Mouse (Mus musculus): ENCODE results near the gene Top2a.

- TF ChIP-seq CTCF (IDR thresholded peaks at IDR 0.05; ENCODE audit: control insufficient read depth, insufficient read depth, low read length) (no peak), POLR2A (IDR thresholded peaks at IDR 0.05; ENCODE audit: borderline replicate concordance, control insufficient read depth, low read depth, low read length) (peak; percentile 72; the same call in 1 of the 2 replicates)
These were observed 64.3 kb downstream of the Top2a start for GRCm38 (mm10) chr11:98959437-98960312.

Data from bone marrow, adult 2 months (tissue).